Mouse (Mus musculus) kidney, postnatal 0 days (tissue): ENCODE data around the gene Fgfr2. TPM values are rescaled to one million over a fixed set of nuclear protein-coding genes. Genes with fewer than 3 reads are reported as not detected.

Source experiments
- ATAC-seq: fragments of 200-750 bp; cut with Nextera tagmentation; replicated peaks from 2 replicates; pipeline ENCODE4 v1.8.0; 2017; ENCODE audit warnings: low read depth, moderate number of reproducible peaks, moderate TSS enrichment, moderate library complexity; ENCODE audit not compliant: low FRiP score
- DNase-seq: peaks from one replicate; pipeline ENCODE4 v3.0.0-alpha.2; 2016; ENCODE audit warnings: low spot score
- H3K27ac ChIP-seq: fragments of 300-500 bp; sonication (generic); 2 replicates; pipeline ENCODE4 v1.5.1; 2014; ENCODE audit warnings: mild to moderate bottlenecking
- H3K27me3 ChIP-seq: fragments of 300-500 bp; sonication (generic); 2 replicates; pipeline ENCODE4 v1.6.1; 2014; ENCODE audit warnings: low read length, mixed read lengths; ENCODE audit not compliant: insufficient read depth
- H3K36me3 ChIP-seq: fragments of 300-500 bp; sonication (generic); 2 replicates; pipeline ENCODE4 v1.6.1; 2014; ENCODE audit warnings: low read length, mixed read lengths; ENCODE audit not compliant: insufficient read depth
- H3K4me1 ChIP-seq: fragments of 300-500 bp; sonication (generic); replicated peaks from 2 replicates; pipeline ENCODE4 v1.6.1; 2014; ENCODE audit warnings: antibody characterized with exemption, low read length, mixed read lengths; ENCODE audit not compliant: insufficient read depth
- H3K4me2 ChIP-seq: fragments of 300-500 bp; sonication (generic); 2 replicates; pipeline ENCODE4 v1.6.1; 2014; ENCODE audit warnings: mild to moderate bottlenecking, low read length, moderate library complexity, mixed read lengths
- H3K4me3 ChIP-seq: fragments of 300-500 bp; sonication (generic); replicated peaks from 2 replicates; pipeline ENCODE4 v1.5.1; 2014; ENCODE audit warnings: low read depth, low read length
- H3K9ac ChIP-seq: fragments of 300-500 bp; sonication (generic); 2 replicates; pipeline ENCODE4 v1.6.1; 2014; ENCODE audit warnings: low read depth, low read length
- H3K9me3 ChIP-seq: fragments of 300-500 bp; sonication (generic); replicated peaks from 2 replicates; pipeline ENCODE4 v1.6.1; 2016; ENCODE audit warnings: low read length, inconsistent platforms, mixed read lengths
- CTCF ChIP-seq: IDR thresholded peaks from 2 replicates; pipeline ENCODE4 v1.5.1; 2016; ENCODE audit warnings: antibody characterized with exemption, low read depth, mild to moderate bottlenecking, moderate library complexity
- WGBS: fragments of 180-500 bp; shearing (Covaris S2); extraction: QIAGEN DNeasy Blood & Tissue Kit; methylation state at CpG from one replicate; pipeline ENCODE4 v1.1.7; 2014; 5-methylcytosine and 5-hydroxymethylcytosine counted together
- polyA plus RNA-seq: library from polyadenylated mRNA; unstranded; fragments of >200 nt; fragmentation: Nextera tagmentation; extraction: Ambion mirVana; gene quantifications from 2 replicates; pipeline ENCODE4 v1.2.1, GENCODE M21; 2015

Gene Fgfr2
- polyA plus RNA-seq, 1 experiment from 2014 or later: 79.8 TPM

DNA sequence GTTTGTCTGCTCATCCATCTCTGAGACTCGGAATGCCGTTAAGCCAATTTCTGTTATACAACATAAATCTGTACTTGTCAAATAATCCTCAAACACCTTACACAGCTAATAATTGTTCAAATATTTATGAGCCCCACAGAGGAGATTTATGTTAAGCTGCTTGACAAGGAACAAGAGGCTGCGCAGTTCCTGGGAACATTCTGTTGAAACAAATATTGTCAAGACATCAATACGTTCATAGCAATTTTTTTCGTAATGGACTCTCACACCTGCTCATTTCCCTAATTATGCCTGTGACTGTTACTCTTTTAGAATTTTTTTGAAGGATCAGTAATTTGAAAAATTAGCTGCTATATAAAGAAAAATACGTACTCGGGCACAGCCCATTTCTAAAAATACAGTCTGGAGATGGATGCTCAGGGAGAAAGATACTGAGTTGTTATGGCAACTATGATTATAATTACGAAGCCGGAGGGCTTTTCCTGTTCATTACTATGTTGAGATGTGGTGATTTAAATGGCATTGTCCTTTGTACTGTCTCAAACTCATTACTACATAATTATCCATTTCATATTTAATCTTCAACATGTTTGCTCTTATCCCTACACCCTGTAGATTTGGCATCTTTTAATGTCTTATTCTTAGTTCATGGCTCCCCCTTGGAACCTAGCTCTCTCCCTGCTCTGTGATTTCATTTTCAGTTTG, 964.7 kb downstream of the Fgfr2 start:
- Histone ChIP-seq H3K9ac (no peak overlapping the region), H3K27ac (no peak overlapping the region), H3K4me2 (no peak overlapping the region), H3K36me3 (no peaks in the 10 kb centered on the region), H3K27me3 (peaks cover 6% of the 10 kb centered on the region; the same call in 1 of the 2 replicates), H3K9me3 (no peaks in the 10 kb centered on the region), H3K4me1 (no peaks in the 10 kb centered on the region), H3K4me3 (no peak overlapping the region)
- ATAC-seq (no peak), DNase-seq (no peak)
- TF ChIP-seq CTCF: no peak
- 83% methylated on average over 9 of the region's 9 CpGs for WGBS

DNA sequence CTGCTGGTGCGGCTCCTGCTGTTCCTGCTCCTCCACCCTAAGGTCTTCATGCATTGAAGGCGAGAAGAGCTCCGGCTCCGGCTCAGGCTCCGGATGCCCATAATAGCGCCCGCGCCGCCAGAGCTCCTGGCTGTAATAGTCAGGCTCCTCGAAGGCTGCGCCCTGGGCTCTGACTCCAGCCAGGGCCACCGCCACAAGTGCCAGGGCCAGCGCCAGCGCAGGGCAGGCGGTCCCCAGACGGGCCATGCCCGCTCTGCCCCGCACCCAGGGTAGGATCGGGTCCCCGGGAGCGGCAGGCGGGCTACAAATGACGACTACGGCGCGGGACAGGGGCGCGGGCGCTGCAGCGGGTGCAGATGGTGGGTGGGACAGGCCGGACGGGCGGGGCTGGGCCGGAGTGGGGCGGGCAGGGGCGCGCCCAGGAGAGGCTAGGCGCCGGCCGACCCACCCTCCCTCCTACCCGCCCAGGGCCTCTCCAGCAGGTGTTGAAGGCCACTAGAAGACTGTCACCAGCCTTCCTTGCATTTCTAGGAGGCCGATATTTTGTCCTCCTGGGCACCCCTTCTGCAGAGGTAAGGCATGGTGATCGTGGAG, 968.7 kb downstream of the Fgfr2 start, which contains the start of gene Cpxm2:
TSS of gene Cpxm2 (minus strand) at position 372 of the 594 bp plus-strand sequence.
- ATAC-seq (no peak; the same call in 1 of the 2 replicates), DNase-seq (no peak)
- no peaks in the 10 kb centered on the region for H3K36me3 ChIP-seq
- H3K9ac ChIP-seq: peak within 1 kb of the TSS; percentile 33
- H3K27me3 ChIP-seq: peaks cover 6% of the 10 kb centered on the region; the same call in 1 of the 2 replicates
- TF ChIP-seq CTCF: no peak
- no peak within 1 kb of the TSS for H3K27ac ChIP-seq
- peak within 1 kb of the TSS; percentile 58 for H3K4me2 ChIP-seq
- H3K9me3 ChIP-seq: no peaks in the 10 kb centered on the region
- H3K4me1 ChIP-seq: no peaks in the 10 kb centered on the region
- 2% methylated on average over 35 of the region's 43 CpGs for WGBS
- peak within 1 kb of the TSS; percentile 30 for H3K4me3 ChIP-seq

DNA sequence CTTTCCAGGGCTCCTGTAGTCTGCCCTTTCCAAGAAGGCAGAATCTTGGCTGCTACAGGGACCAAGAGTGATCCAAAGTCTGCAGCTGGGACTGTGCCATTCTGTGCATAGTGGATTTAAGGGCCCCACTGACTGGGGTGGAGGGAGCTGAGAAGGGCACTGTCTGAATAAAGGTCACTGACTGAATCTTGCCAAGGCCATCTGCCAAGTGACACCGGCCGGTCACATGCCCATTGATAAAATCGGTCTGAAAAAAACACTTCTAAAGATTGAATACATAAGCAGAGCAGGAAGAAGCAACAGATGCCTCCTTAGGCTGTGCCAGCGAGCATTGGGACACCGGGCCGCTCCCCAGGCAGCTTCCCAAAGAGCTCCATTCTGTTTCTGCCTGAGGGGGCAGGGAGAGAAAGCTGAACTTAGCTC, 969.4 kb downstream of the Fgfr2 start:
- DNase-seq (no peak), ATAC-seq (no peak)
- H3K4me3 ChIP-seq: 0 out of 2 replicates have a peak overlapping the region, but pooled peaks have one; percentile 6
- H3K27me3 ChIP-seq: peaks cover 6% of the 10 kb centered on the region; the same call in 1 of the 2 replicates
- no peaks in the 10 kb centered on the region for H3K4me1 ChIP-seq
- no peaks in the 10 kb centered on the region for H3K36me3 ChIP-seq
- H3K9ac ChIP-seq: no peak overlapping the region
- no peak for TF ChIP-seq CTCF
- 42% methylated on average over 6 of the region's 6 CpGs for WGBS
- H3K27ac ChIP-seq: no peak overlapping the region
- peak overlapping the region; percentile 58; the same call in 1 of the 2 replicates for H3K4me2 ChIP-seq
- H3K9me3 ChIP-seq: no peaks in the 10 kb centered on the region

DNA sequence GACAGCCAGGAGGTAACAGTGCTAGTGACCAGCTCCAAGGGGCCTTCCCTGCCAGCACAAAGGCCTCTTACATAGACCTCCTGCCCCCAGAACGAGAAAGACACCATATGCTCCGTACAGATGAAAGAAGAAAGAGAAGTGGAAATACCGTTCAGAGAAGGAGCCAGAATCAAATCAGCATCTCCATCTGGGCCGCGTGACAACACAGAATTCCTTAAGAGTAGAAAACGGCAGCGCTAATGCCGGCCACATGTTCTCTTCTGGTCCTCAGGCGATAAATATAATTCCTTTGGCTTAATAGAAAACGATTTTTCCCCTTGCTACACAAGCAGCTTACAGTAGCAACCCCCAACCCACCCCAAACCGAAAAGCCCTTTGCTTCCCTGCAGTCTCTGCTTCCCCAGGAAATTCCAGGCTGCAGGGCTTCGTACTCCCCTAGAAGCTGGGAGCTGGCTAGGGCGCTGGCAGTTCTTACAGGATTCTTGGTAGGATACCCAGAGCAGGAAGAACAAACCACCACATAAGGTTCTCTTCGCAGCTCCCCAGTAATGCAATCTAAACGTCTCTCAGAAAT, 977.8 kb downstream of the Fgfr2 start:
- no peaks in the 10 kb centered on the region for H3K9me3 ChIP-seq
- H3K9ac ChIP-seq: no peak overlapping the region
- H3K27ac ChIP-seq: no peak overlapping the region
- no peak for TF ChIP-seq CTCF
- no peaks in the 10 kb centered on the region for H3K27me3 ChIP-seq
- H3K4me3 ChIP-seq: no peak overlapping the region
- 75% methylated on average over 15 of the region's 15 CpGs for WGBS
- no peaks in the 10 kb centered on the region for H3K36me3 ChIP-seq
- DNase-seq: no peak
- H3K4me2 ChIP-seq: no peak overlapping the region
- ATAC-seq: no peak
- H3K4me1 ChIP-seq: no peaks in the 10 kb centered on the region

DNA sequence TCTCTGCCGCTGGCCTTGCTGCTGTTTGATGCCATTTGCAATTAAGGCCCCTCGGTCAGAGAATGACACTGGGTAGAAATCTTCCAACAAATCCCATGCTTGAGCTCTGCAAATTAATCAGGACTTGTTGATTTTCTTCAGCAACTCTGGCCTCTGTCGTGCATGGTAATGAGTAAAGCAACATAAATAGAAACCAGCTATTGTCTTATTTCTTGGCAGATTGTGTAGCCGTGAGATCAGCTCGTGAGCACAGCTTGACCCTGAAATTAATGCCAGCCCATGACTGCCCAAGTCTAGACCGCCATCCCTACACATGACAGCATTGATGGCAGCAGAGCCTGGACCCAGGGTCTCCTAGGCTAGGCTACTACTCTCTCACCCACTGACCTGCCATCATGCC, 994.5 kb downstream of the Fgfr2 start:
- WGBS: 82% methylated on average over 6 of the region's 6 CpGs

DNA sequence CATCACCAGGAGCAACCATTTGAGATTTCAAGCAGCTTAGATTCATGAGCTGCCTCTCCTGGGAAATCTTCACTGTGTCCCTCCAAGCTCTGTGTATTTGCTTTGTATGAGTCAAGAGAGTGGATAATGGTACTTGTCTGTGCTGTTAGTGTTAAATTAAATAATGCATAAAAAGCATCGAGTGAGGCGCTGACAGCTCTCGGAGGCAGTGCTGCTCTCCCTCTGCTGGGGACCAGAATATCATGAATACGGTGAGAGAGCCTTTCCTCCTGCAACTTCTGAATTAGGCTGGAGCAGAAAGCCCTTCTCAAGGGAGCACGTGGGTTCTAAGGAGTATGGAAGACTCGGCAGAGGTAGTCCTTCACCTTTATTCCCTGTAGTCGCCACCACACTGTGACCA, 998.2 kb downstream of the Fgfr2 start:
- WGBS: 80% methylated on average over 7 of the region's 7 CpGs
- no peaks in the 10 kb centered on the region for H3K9me3 ChIP-seq
- DNase-seq: no peak
- H3K4me2 ChIP-seq: no peak overlapping the region
- TF ChIP-seq CTCF: no peak
- no peak overlapping the region for H3K4me3 ChIP-seq
- H3K27ac ChIP-seq: no peak overlapping the region
- no peak overlapping the region for H3K9ac ChIP-seq
- H3K36me3 ChIP-seq: no peaks in the 10 kb centered on the region
- H3K4me1 ChIP-seq: no peaks in the 10 kb centered on the region
- no peak for ATAC-seq
- H3K27me3 ChIP-seq: no peaks in the 10 kb centered on the region

More for the DNA sequence above, 994.5 kb downstream of the Fgfr2 start:
- no peaks in the 10 kb centered on the region for H3K4me1 ChIP-seq
- ATAC-seq: no peak
- H3K9ac ChIP-seq: no peak overlapping the region
- DNase-seq: no peak
- no peaks in the 10 kb centered on the region for H3K27me3 ChIP-seq
- TF ChIP-seq CTCF: no peak
- H3K36me3 ChIP-seq: no peaks in the 10 kb centered on the region
- H3K4me2 ChIP-seq: no peak overlapping the region
- H3K27ac ChIP-seq: no peak overlapping the region
- H3K4me3 ChIP-seq: no peak overlapping the region
- no peaks in the 10 kb centered on the region for H3K9me3 ChIP-seq
